Mouse (Mus musculus) testis, adult 2 months (tissue): ENCODE data around the gene Synpr. TPM values are rescaled to one million over a fixed set of nuclear protein-coding genes. Genes with fewer than 3 reads are reported as not detected.

Experiments
- H3K27ac ChIP-seq: fragments of 200-500 bp; 2 replicates; pipeline ENCODE4 v1.5.1; 2012; ENCODE audit warnings: low read depth, low read length; ENCODE audit not compliant: control insufficient read depth, insufficient read depth
- H3K27me3 ChIP-seq: fragments of 200-500 bp; 2 replicates; pipeline ENCODE4 v1.6.1; 2012; ENCODE audit warnings: mild to moderate bottlenecking, low read length, moderate library complexity; ENCODE audit not compliant: control insufficient read depth, insufficient read depth
- H3K36me3 ChIP-seq: fragments of 200-500 bp; 2 replicates; pipeline ENCODE4 v1.6.1; 2012; ENCODE audit warnings: mild to moderate bottlenecking, low read length; ENCODE audit not compliant: control insufficient read depth, insufficient read depth
- H3K4me1 ChIP-seq: fragments of 200-500 bp; 2 replicates; pipeline ENCODE4 v1.6.1; 2012; ENCODE audit warnings: low read length; ENCODE audit not compliant: control insufficient read depth, insufficient read depth
- H3K4me3 ChIP-seq: fragments of 200-500 bp; 2 replicates; pipeline ENCODE4 v1.5.1; 2012; ENCODE audit warnings: low read depth, mild to moderate bottlenecking, low read length, moderate library complexity, mixed read lengths; ENCODE audit not compliant: control insufficient read depth
- CTCF ChIP-seq: fragments of 200-500 bp; IDR thresholded peaks from 2 replicates; pipeline ENCODE4 v1.5.1; 2012; ENCODE audit warnings: low read depth, mild to moderate bottlenecking, inconsistent platforms, low read length, moderate library complexity; ENCODE audit not compliant: control insufficient read depth, insufficient read depth, insufficient replicate concordance
- POLR2A ChIP-seq: fragments of 200-500 bp; IDR thresholded peaks from 2 replicates; pipeline ENCODE4 v1.6.1; 2012; ENCODE audit warnings: low read depth, mild to moderate bottlenecking, inconsistent platforms, low read length, moderate library complexity; ENCODE audit not compliant: control insufficient read depth
- polyA plus RNA-seq: library from polyadenylated mRNA; depleted of rRNA; stranded (reverse); fragments of >200 nt; gene quantifications from 2 replicates; pipeline ENCODE4 v1.2.3, GENCODE M21; 2012

Synpr gene
- polyA plus RNA-seq, 1 experiment: not detected

DNA sequence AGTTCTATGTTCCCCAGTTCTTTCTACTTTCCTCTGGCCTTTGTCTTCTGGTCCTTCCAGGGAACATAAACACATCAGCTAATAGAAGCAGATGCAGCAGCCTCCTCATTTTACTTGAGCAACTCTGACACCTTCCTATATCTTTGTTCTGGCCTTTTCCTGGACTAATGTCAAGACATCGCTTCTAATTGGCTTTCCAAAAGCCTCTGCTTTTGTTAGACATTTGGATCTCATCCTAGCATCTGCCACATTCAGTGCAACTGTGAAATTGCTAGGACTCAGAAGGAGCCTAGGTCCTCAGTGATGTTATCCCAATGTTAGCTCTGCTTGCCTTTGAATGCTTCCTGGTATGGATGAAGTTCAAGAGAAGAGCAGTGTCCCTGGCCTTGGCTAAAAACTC, 193.2 kb downstream of the Synpr start:
- H3K27me3 ChIP-seq: no peaks in the 10 kb centered on the region
- H3K4me1 ChIP-seq: no peaks in the 10 kb centered on the region
- H3K4me3 ChIP-seq: no peak overlapping the region
- TF ChIP-seq POLR2A: no peak
- no peak for TF ChIP-seq CTCF
- H3K36me3 ChIP-seq: no peaks in the 10 kb centered on the region
- no peak overlapping the region for H3K27ac ChIP-seq

DNA sequence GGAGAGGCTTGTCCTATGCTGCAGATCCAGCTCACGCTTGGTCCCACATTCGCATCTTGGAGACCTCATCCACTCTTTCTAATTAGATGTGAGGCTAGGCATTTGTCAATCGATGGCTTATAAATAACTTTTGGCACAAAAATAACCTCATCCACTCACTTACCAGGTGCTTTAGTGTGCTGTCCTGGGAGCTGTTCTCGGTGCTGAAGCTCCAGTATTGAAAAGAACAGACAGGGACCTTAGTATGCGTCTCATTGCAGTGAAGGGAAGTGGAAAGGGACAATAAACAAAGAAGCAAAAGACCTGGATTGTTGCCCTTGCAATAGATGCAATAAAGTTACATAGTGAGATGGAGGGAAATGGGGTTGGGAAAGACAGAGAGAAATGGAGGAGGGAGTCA, 220.8 kb downstream of the Synpr start:
- H3K27ac ChIP-seq: no peak overlapping the region
- no peaks in the 10 kb centered on the region for H3K27me3 ChIP-seq
- no peaks in the 10 kb centered on the region for H3K36me3 ChIP-seq
- TF ChIP-seq CTCF (no peak), POLR2A (no peak)
- H3K4me3 ChIP-seq: no peak overlapping the region
- no peaks in the 10 kb centered on the region for H3K4me1 ChIP-seq

DNA sequence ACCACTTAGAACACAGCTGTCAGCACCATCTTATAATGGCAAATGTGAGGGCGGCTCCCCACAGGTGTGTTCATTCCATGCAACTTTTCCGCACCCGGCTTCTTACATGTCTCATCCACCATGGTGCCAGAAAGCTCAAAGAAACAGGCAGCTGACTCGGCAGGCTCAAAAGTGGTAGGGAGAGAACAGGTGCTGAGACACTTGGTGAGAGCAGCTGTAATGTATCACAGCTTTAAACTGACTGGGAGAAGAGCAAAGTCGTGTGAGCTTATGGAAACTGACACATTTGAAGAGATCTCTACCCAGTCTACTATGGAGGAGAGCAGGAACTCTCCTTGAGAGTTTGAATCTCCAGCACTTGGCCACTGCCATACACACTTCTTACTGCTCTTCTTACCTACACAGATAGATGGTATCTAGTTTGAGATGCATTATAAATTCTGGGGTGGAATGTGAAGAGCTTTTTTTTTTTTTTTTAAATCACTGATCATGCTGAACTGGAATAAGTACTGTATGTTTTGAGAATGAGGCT, 234.1 kb downstream of the Synpr start:
- H3K4me1 ChIP-seq: no peaks in the 10 kb centered on the region
- no peak overlapping the region for H3K4me3 ChIP-seq
- H3K36me3 ChIP-seq: no peaks in the 10 kb centered on the region
- TF ChIP-seq CTCF: no peak
- TF ChIP-seq POLR2A: no peak
- no peaks in the 10 kb centered on the region for H3K27me3 ChIP-seq
- H3K27ac ChIP-seq: no peak overlapping the region

DNA sequence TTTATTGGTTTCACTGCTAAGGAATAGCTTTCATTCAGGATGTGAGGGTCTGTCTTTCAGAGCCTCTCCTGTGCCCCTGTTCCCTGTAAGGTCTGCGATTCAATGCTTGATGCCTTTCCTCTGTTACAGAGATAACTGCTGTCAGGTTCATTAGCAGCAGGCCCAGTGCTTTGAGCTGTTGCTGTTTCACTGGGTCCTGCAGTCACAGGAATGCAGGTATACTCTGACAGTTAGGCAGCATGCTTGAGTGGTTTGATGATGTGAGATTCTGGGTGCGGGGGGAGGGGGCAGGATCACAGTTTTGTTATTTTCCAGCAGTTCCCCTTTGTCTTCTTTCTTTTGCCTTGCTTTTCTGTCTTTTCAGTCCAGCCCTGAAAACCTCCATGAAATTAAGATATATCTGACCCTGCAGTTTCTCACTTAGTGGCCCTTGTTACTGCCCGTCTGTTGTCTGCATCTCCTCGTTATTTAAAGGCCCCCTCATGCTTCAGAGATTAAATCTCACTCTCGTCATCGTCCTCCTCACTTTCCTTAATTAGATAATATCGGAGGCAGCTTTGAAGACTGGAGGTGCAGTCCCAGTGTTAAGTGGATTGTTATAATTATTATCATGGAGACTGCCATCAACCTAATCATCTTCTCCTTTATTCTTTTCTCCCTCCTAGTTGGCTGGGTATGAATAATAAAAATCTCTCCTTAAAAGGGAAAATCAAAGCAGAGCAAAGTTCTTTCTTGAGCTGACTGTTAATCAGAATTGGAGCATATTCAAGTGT, 234.8 kb downstream of the Synpr start:
- no peak for TF ChIP-seq CTCF
- no peak for TF ChIP-seq POLR2A
- no peak overlapping the region for H3K4me3 ChIP-seq
- H3K4me1 ChIP-seq: no peaks in the 10 kb centered on the region
- H3K27ac ChIP-seq: no peak overlapping the region
- H3K36me3 ChIP-seq: no peaks in the 10 kb centered on the region
- no peaks in the 10 kb centered on the region for H3K27me3 ChIP-seq

DNA sequence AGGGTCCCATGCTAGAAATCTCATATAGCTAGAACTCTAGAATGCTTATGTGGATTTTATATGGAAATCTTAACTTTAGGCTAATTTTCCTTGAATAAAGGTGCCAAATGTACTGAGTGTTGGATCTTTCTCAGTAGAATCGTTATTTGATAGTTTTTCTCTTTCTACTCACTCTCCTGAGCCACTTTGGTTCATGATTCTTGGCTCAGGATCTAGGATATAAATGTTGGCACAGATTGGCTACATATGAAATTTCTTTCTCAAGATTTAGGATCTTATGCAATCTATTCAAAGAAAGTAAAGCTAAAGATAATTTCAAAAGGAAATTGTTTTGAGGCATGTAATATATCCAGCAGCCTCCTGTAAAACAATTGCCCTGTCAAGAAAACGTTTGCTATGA, 263.2 kb downstream of the Synpr start:
- H3K36me3 ChIP-seq: no peaks in the 10 kb centered on the region
- H3K4me3 ChIP-seq: no peak overlapping the region
- TF ChIP-seq POLR2A: no peak
- no peak for TF ChIP-seq CTCF
- no peak overlapping the region for H3K27ac ChIP-seq
- no peaks in the 10 kb centered on the region for H3K4me1 ChIP-seq
- no peaks in the 10 kb centered on the region for H3K27me3 ChIP-seq

DNA sequence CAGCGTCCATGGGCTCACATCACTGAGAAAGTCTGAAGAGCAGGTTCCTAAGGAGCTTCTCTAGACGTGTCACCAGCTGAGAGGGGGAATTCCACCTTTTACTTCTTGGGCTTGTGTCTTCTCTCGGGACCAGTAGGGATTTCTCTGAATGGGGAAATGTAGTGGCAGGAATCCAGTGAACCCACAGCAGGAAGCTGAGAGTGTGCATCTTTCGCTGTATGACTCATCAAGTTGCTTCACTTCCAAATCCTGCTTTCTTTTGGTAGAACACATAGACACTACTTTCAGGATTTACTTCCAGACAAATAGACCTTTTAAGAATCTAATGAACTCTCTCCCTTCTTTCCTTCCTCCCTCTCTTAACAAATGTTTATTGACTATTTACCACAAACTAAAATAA, 266.6 kb downstream of the Synpr start:
- Histone ChIP-seq H3K27me3 (no peaks in the 10 kb centered on the region), H3K27ac (no peak overlapping the region), H3K4me3 (no peak overlapping the region), H3K36me3 (no peaks in the 10 kb centered on the region), H3K4me1 (no peaks in the 10 kb centered on the region)
- TF ChIP-seq CTCF (no peak), POLR2A (no peak)

DNA sequence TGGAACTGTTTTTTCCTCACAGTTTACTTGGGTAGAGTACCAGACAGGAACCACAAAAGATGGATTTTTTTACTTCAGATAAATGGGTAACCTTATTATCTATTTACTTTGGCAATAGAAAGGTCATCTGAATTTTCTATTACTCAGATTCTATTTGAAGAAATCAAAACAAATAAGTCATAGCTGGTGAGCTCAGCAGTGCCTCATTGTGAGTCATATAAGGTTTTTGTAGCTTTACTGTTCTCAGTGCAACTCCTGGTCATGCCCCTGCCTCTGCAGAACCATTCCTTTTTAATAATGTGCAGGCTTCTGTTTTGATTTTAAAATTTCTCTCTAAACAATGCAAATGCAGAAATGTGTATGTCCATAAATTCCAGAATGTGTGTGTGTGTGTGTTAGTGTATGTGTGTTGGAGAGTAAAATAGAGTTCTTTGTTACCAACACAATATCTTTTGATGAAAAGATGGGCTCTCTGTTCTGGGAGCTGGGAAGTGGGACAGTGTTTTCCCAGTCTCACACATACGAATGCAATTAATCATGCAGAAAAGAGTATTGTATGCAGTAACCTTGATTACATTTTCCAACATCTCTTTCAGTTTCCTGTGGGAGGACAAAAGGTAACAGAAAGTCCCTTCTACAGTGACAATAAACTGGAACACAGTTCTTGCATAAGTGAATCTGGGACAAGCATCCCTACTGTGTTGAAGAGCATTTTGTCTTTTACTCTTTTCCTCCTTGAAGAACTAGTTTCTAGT, 269.2 kb downstream of the Synpr start:
- Histone ChIP-seq H3K4me1 (no peaks in the 10 kb centered on the region), H3K36me3 (no peaks in the 10 kb centered on the region), H3K4me3 (no peak overlapping the region), H3K27me3 (no peaks in the 10 kb centered on the region), H3K27ac (no peak overlapping the region)
- TF ChIP-seq CTCF: no peak
- TF ChIP-seq POLR2A: no peak

DNA sequence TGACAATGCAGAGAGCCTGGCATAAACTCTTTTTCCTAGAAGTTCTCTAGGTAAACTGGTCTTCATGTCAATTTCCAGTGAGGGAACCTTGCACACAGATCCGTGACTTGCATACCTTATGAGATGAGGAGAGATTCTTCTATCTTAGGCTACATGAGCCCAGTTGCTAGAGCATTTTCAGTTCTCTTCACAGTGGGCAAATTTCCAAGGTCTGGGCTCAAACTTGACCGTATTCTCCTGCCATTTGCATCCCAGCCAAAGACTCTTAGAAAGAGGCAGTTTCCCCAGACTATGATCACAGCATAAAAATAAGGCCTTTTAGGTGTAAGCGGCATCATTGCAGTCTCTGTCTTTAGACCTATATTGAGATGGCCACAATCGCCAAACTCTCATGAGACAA, 270.1 kb downstream of the Synpr start:
- Histone ChIP-seq H3K36me3 (no peaks in the 10 kb centered on the region), H3K27me3 (no peaks in the 10 kb centered on the region), H3K4me1 (no peaks in the 10 kb centered on the region), H3K4me3 (no peak overlapping the region), H3K27ac (no peak overlapping the region)
- TF ChIP-seq CTCF: no peak
- no peak for TF ChIP-seq POLR2A
